Mouse (Mus musculus): ENCODE results near the gene Gm28048. TPM values are rescaled to one million over a fixed set of nuclear protein-coding genes. Genes with fewer than 3 reads are reported as not detected.
A peak's percentile ranks its signal among the peaks of the same experiment; 100 is the strongest.

Gm28048 gene
- polyA plus RNA-seq, 1 experiment from 2014 or later = 14.5 TPM

GRCm38 (mm10) chr11:22981041-22981440, 849 bp downstream of the Gm28048 start:
- 33% methylated on average over 4 of the region's 4 CpGs for WGBS
- Histone ChIP-seq H3K9ac (ENCODE audit: low read length) (peak overlapping the region; percentile 77), H3K27me3 (ENCODE audit: control insufficient read depth, insufficient read depth, low read length) (no peaks in the 10 kb centered on the region), H3K36me3 (ENCODE audit: control insufficient read depth, insufficient read depth, low read length) (no peaks in the 10 kb centered on the region), H3K27ac (ENCODE audit: low read length) (peak overlapping the region; percentile 96; the same call in 1 of the 2 replicates), H3K4me2 (ENCODE audit: low read depth, low read length) (peak overlapping the region; percentile 75), H3K4me1 (ENCODE audit: control insufficient read depth, insufficient read depth, low read length) (peaks cover 19% of the 10 kb centered on the region), H3K9me3 (replicated peaks; ENCODE audit: control insufficient read depth, low read length) (no peaks in the 10 kb centered on the region), H3K4me3 (replicated peaks; ENCODE audit: low read length) (peak overlapping the region; percentile 68)
- no peak for ATAC-seq (ENCODE audit: insufficient read depth, low FRiP score)

DNA sequence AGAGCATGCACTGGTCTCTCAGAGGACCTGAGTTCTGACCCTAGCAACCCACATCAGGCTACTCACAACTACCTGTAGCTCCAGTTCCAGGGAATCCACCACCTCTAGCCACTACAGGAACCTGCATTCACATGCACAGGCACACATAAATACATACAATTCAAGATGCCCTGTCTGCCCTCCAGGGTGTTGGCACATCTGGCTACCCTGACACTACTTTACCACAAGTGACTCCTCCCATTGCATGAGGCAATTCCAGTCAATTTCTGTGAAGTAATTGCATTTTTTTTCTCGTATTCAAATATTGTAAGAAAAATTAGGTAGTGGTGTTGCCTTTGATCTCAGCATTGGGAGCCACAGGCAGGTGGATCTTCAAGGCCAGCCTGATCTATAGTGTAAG, 2.7 kb downstream of the Gm28048 start:
- Histone ChIP-seq H3K9ac (ENCODE audit: low read length) (no peak overlapping the region), H3K27ac (ENCODE audit: low read length) (no peak overlapping the region), H3K4me1 (ENCODE audit: control insufficient read depth, insufficient read depth, low read length) (peaks cover 23% of the 10 kb centered on the region), H3K4me2 (ENCODE audit: low read depth, low read length) (no peak overlapping the region), H3K4me3 (replicated peaks; ENCODE audit: low read length) (no peak overlapping the region), H3K27me3 (ENCODE audit: control insufficient read depth, insufficient read depth, low read length) (no peaks in the 10 kb centered on the region), H3K9me3 (replicated peaks; ENCODE audit: control insufficient read depth, low read length) (no peaks in the 10 kb centered on the region), H3K36me3 (ENCODE audit: control insufficient read depth, insufficient read depth, low read length) (no peaks in the 10 kb centered on the region)
- ATAC-seq (ENCODE audit: insufficient read depth, low FRiP score) = no peak
- 76% methylated on average over 1 of the region's 1 CpGs for WGBS

DNA sequence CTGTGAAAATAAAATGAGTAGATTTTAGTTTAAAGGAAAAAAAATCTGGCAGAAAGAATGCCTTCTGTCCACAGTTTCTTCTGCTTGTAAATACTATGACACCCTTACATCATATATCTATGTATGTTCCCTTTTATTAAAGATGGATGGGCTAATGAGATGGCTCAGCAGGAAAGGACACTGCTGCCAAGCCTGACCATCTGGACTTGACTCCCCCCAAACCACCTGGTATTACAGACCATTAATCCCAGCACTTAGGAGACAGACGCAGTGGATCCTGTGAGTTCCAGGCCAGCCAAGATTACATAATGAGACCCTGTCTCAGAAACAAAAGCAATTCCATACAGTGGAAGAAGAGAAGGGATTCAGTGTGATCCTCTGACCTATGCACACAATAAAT, 3.2 kb downstream of the Gm28048 start:
- WGBS = 61% methylated on average over 1 of the region's 1 CpGs
- H3K4me3 ChIP-seq (replicated peaks; ENCODE audit: low read length) = no peak overlapping the region
- no peak overlapping the region for H3K27ac ChIP-seq (ENCODE audit: low read length)
- H3K27me3 ChIP-seq (ENCODE audit: control insufficient read depth, insufficient read depth, low read length) = no peaks in the 10 kb centered on the region
- H3K36me3 ChIP-seq (ENCODE audit: control insufficient read depth, insufficient read depth, low read length) = no peaks in the 10 kb centered on the region
- no peak overlapping the region for H3K4me2 ChIP-seq (ENCODE audit: low read depth, low read length)
- H3K4me1 ChIP-seq (ENCODE audit: control insufficient read depth, insufficient read depth, low read length) = peaks cover 23% of the 10 kb centered on the region
- H3K9me3 ChIP-seq (replicated peaks; ENCODE audit: control insufficient read depth, low read length) = no peaks in the 10 kb centered on the region
- no peak overlapping the region for H3K9ac ChIP-seq (ENCODE audit: low read length)
- ATAC-seq (ENCODE audit: insufficient read depth, low FRiP score) = no peak

DNA sequence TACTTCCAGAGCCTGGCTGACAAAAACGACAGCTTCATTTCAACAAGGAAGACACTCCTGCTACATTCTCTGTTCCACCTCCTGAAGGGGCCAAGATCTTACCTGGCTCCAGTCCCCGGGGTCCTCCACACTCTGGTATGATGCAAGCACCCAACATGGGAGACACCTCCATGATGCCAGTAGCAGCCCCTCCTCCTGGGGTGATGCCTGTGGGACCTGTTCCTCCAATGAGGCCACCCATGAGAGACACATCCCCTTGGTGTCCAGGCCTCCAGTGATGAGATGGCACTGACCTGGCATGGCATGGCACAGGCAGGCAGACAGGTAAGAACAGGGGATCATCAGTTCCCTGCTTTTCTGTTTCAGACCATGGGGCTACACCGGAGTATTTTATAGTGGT, 3.7 kb downstream of the Gm28048 start:
- Histone ChIP-seq H3K27ac (ENCODE audit: low read length) (no peak overlapping the region), H3K4me2 (ENCODE audit: low read depth, low read length) (no peak overlapping the region), H3K4me1 (ENCODE audit: control insufficient read depth, insufficient read depth, low read length) (peaks cover 23% of the 10 kb centered on the region), H3K9me3 (replicated peaks; ENCODE audit: control insufficient read depth, low read length) (0 out of 2 replicates have a peak, but pooled peaks cover 3% of the 10 kb centered on the region), H3K36me3 (ENCODE audit: control insufficient read depth, insufficient read depth, low read length) (peaks cover 2% of the 10 kb centered on the region; the same call in 1 of the 2 replicates), H3K4me3 (replicated peaks; ENCODE audit: low read length) (no peak overlapping the region), H3K9ac (ENCODE audit: low read length) (no peak overlapping the region), H3K27me3 (ENCODE audit: control insufficient read depth, insufficient read depth, low read length) (no peaks in the 10 kb centered on the region)
- 89% methylated on average over 3 of the region's 3 CpGs for WGBS
- ATAC-seq (ENCODE audit: insufficient read depth, low FRiP score) = no peak

- 0 out of 2 replicates have a peak, but pooled peaks have one; percentile 31 for ATAC-seq (ENCODE audit: insufficient read depth, low FRiP score)
- H3K4me2 ChIP-seq (ENCODE audit: low read depth, low read length) = peak overlapping the region; percentile 58
- H3K27me3 ChIP-seq (ENCODE audit: control insufficient read depth, insufficient read depth, low read length) = no peaks in the 10 kb centered on the region
- peak overlapping the region; percentile 61 for H3K4me3 ChIP-seq (replicated peaks; ENCODE audit: low read length)
- H3K9me3 ChIP-seq (replicated peaks; ENCODE audit: control insufficient read depth, low read length) = peaks cover 20% of the 10 kb centered on the region
- H3K27ac ChIP-seq (ENCODE audit: low read length) = peak overlapping the region; percentile 87
- H3K36me3 ChIP-seq (ENCODE audit: control insufficient read depth, insufficient read depth, low read length) = peaks cover 3% of the 10 kb centered on the region; the same call in 1 of the 2 replicates
- WGBS = 55% methylated on average over 14 of the region's 14 CpGs
- peak overlapping the region; percentile 69 for H3K9ac ChIP-seq (ENCODE audit: low read length)
- H3K4me1 ChIP-seq (ENCODE audit: control insufficient read depth, insufficient read depth, low read length) = peaks cover 4% of the 10 kb centered on the region; the same call in 1 of the 2 replicates
Observed at GRCm38 (mm10) chr11:22973599-22973998, 8.3 kb downstream of the Gm28048 start.

- Histone ChIP-seq H3K27me3 (ENCODE audit: control insufficient read depth, insufficient read depth, low read length) (no peaks in the 10 kb centered on the region), H3K9ac (ENCODE audit: low read length) (peak overlapping the region; percentile 69), H3K4me2 (ENCODE audit: low read depth, low read length) (peak overlapping the region; percentile 73), H3K4me1 (ENCODE audit: control insufficient read depth, insufficient read depth, low read length) (peaks cover 4% of the 10 kb centered on the region; the same call in 1 of the 2 replicates), H3K4me3 (replicated peaks; ENCODE audit: low read length) (peak overlapping the region; percentile 61), H3K9me3 (replicated peaks; ENCODE audit: control insufficient read depth, low read length) (peaks cover 21% of the 10 kb centered on the region), H3K27ac (ENCODE audit: low read length) (peak overlapping the region; percentile 87), H3K36me3 (ENCODE audit: control insufficient read depth, insufficient read depth, low read length) (peaks cover 3% of the 10 kb centered on the region; the same call in 1 of the 2 replicates)
- 43% methylated on average over 44 of the region's 46 CpGs for WGBS
- peak; percentile 74 for ATAC-seq (ENCODE audit: insufficient read depth, low FRiP score)
Observed at GRCm38 (mm10) chr11:22972746-22973526, 9.0 kb downstream of the Gm28048 start.

DNA sequence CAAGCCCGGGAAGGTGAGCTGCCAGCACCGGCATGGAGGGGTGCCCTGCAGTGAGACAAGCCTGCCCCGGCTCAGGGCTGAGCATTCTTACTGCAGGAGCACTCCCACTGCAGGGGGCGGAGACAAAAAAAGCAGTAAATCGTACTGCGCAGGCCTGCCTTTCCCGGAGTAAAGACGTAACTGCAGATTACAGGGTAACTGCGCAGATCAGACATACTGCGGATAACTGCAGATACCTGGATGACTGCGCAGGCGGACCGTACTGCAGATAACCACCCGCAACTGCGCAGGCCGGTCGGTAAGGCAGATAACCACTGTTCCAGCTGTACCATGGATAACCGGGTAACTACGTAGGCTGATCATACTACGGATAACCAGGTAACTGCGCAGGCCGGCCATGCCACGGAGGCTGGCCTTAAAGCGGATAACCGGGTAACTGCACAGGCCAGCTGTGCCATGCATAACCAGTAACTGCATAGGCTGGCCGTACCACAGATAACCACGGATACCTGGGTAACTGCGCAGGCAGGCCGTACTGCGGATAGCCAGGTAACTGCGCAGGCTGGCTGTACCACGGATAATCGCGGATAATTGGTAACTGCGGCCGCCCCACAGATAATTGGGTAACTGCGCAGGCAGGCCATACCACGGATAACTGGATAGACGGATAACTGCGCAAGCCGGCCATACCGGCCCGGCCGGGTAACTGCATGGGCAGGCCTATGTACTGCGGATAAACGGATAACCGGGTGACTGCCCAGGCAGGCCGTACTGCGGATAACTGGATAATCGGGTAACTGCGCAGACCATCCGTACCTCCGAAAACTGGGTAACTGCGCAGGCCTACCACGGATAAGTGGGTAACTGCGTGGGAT, 9.8 kb downstream of the Gm28048 start, which contains the start of gene Zrsr1:
Gene Zrsr1, plus strand, starts transcription at position 171 of the 875 bp plus-strand sequence.
- ATAC-seq (ENCODE audit: insufficient read depth, low FRiP score) = peak; percentile 80
- H3K4me1 ChIP-seq (ENCODE audit: control insufficient read depth, insufficient read depth, low read length) = peaks cover 4% of the 10 kb centered on the region; the same call in 1 of the 2 replicates
- peak within 1 kb of the TSS; percentile 73 for H3K4me2 ChIP-seq (ENCODE audit: low read depth, low read length)
- 52% methylated on average over 56 of the region's 56 CpGs for WGBS
- no peaks in the 10 kb centered on the region for H3K27me3 ChIP-seq (ENCODE audit: control insufficient read depth, insufficient read depth, low read length)
- peaks cover 3% of the 10 kb centered on the region; the same call in 1 of the 2 replicates for H3K36me3 ChIP-seq (ENCODE audit: control insufficient read depth, insufficient read depth, low read length)
- peak within 1 kb of the TSS; percentile 61 for H3K4me3 ChIP-seq (replicated peaks; ENCODE audit: low read length)
- peaks cover 27% of the 10 kb centered on the region for H3K9me3 ChIP-seq (replicated peaks; ENCODE audit: control insufficient read depth, low read length)
- peak within 1 kb of the TSS; percentile 83 for H3K27ac ChIP-seq (ENCODE audit: low read length)
- peak within 1 kb of the TSS; percentile 60 for H3K9ac ChIP-seq (ENCODE audit: low read length)

GRCm38 (mm10) chr11:22970546-22970945, 11.3 kb downstream of the Gm28048 start:
- H3K9me3 ChIP-seq (replicated peaks; ENCODE audit: control insufficient read depth, low read length) = peaks cover 27% of the 10 kb centered on the region

More at GRCm38 (mm10) chr11:22970546-22970945, 11.3 kb downstream of the Gm28048 start:
- Histone ChIP-seq H3K27me3 (ENCODE audit: control insufficient read depth, insufficient read depth, low read length) (no peaks in the 10 kb centered on the region), H3K9ac (ENCODE audit: low read length) (no peak overlapping the region), H3K4me3 (replicated peaks; ENCODE audit: low read length) (no peak overlapping the region), H3K36me3 (ENCODE audit: control insufficient read depth, insufficient read depth, low read length) (peaks cover 3% of the 10 kb centered on the region; the same call in 1 of the 2 replicates), H3K4me1 (ENCODE audit: control insufficient read depth, insufficient read depth, low read length) (peaks cover 3% of the 10 kb centered on the region; the same call in 1 of the 2 replicates), H3K27ac (ENCODE audit: low read length) (no peak overlapping the region), H3K4me2 (ENCODE audit: low read depth, low read length) (no peak overlapping the region)
- 93% methylated on average over 1 of the region's 1 CpGs for WGBS
- no peak for ATAC-seq (ENCODE audit: insufficient read depth, low FRiP score)

Measured in stomach, embryonic 16.5 days (tissue).